Mouse (Mus musculus): ENCODE data around the gene Gm20388.

- TF ChIP-seq CTCF (conservative IDR thresholded peaks at IDR 0.05; ENCODE audit: insufficient read depth, insufficient read length, low read depth, low read length) (0 out of 2 replicates have a peak, but pooled peaks have one; percentile 5), POLR2A (IDR thresholded peaks at IDR 0.05; ENCODE audit: low read depth, low read length) (no peak)
Observed at GRCm38 (mm10) chr8:120433734-120434133, 523.1 kb downstream of the Gm20388 start.

Measured in kidney, adult 2 months (tissue).